In the genomic region with DNA sequence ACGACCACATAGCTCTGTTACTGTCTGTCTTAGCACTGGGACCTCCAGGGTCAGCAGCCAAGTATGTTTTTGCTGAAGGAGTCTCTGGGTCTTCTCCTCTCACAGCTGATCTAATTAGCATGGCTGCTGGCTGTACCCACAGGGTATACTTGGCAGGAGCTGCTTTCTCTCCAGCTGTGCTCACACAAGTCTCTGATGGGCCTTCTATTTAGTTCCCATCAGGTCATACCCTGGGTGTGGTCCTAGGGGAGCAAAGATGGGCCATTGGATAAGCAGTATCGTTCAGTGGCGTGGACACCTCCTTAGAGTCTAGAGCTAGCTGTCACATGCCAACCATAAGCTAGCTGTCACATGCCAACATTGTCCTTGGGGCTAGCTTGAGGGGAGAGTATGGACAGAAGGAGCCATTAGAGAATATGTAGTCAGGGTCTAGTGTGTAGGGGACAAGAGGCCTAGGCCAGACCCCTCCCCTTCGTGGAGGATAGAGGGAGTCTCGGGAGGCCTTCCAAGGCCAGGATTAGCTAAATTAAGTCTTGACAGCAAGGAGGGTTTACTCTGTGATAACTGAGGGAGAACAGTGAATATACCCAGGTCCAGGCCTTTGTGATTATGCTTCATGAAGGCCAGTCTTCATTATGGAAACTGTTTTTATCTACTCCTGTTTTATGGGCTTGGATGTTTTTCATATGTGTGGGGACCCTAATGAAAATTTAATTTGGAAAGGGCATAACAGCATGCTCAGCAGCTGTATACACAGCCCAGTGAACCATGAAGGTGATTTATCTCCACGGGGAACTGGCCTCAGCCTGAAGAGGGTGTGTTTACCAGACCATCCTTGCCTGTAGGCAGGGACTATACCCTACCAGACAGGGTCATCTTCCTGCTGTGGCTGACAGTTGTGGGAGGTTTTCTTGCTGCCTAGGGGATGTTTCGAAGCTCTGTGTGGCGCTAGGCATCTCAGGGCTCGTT, we compare ENCODE assay signal across 10 mouse cellular contexts.
DNase-seq lines count a peak whose midpoint lies in the region; ATAC-seq lines count a peak whose summit lies in the region.
"Had no signal": no experiment of that assay in that cellular context is flagged by ENCODE, and none has a peak within 500 bp of the region (broad histone marks: within the 10 kb centered on the region; RNA-seq: fewer than 3 reads in every experiment).

No protein-coding gene starts in this region.

- H3K27ac ChIP-seq in kidney, embryonic 15.5 days, result peak overlapping the region; percentile 56
- H3K27ac ChIP-seq in brown adipose tissue, adult 24 weeks (replicated peaks; ENCODE audit: low read depth, low read length), result 0 out of 2 replicates have a peak overlapping the region, but pooled peaks have one; percentile 24
- H3K27ac ChIP-seq in hindbrain, embryonic 16.5 days (ENCODE audit: low read depth, low read length), result no peak overlapping the region
- H3K27ac ChIP-seq in neural tube, embryonic 14.5 days (ENCODE audit: low read depth, low read length), result no peak overlapping the region
- H3K27ac ChIP-seq: forebrain, embryonic 12.5 days; hindbrain, embryonic 15.5 days had no signal

- H3K27me3 ChIP-seq in kidney, embryonic 15.5 days, result peaks cover 16% of the 10 kb centered on the region
- no peaks in the 10 kb centered on the region for H3K27me3 ChIP-seq in hindbrain, embryonic 16.5 days (replicated peaks; ENCODE audit: control insufficient read depth, insufficient read depth, low read length)
- no peaks in the 10 kb centered on the region for H3K27me3 ChIP-seq in neural tube, embryonic 14.5 days (ENCODE audit: control insufficient read depth, insufficient read depth, low read length)
- H3K27me3 ChIP-seq: forebrain, embryonic 12.5 days; hindbrain, embryonic 15.5 days; megakaryocyte, embryonic 14.5 days had no signal

- H3K9ac ChIP-seq in kidney, embryonic 15.5 days, result no peak overlapping the region
- H3K9ac ChIP-seq in hindbrain, embryonic 16.5 days (ENCODE audit: low read depth, low read length), result no peak overlapping the region
- no peak overlapping the region for H3K9ac ChIP-seq in neural tube, embryonic 14.5 days (replicated peaks; ENCODE audit: low read depth, low read length)
- H3K9ac ChIP-seq: forebrain, embryonic 12.5 days; hindbrain, embryonic 15.5 days had no signal

- H3K4me3 ChIP-seq in kidney, embryonic 15.5 days (replicated peaks), result no peak overlapping the region
- no peak overlapping the region for H3K4me3 ChIP-seq in brown adipose tissue, adult 24 weeks (ENCODE audit: insufficient read depth, low read depth, low read length)
- no peak overlapping the region for H3K4me3 ChIP-seq in hindbrain, embryonic 16.5 days (ENCODE audit: low read length)
- H3K4me3 ChIP-seq in neural tube, embryonic 14.5 days (ENCODE audit: low read depth, low read length), result no peak overlapping the region
- H3K4me3 ChIP-seq: forebrain, embryonic 12.5 days; hindbrain, embryonic 15.5 days; megakaryocyte, embryonic 14.5 days had no signal

- ATAC-seq in kidney, embryonic 15.5 days (replicated peaks; ENCODE audit: low FRiP score), result peak; percentile 98
- ATAC-seq in hindbrain, embryonic 16.5 days, result peak; percentile 64
- peak; percentile 72; the same call in 1 of the 2 replicates for ATAC-seq in neural tube, embryonic 14.5 days (ENCODE audit: low read depth)

- H3K4me2 ChIP-seq in kidney, embryonic 15.5 days, result no peak overlapping the region
- no peak overlapping the region for H3K4me2 ChIP-seq in hindbrain, embryonic 16.5 days (ENCODE audit: low read length)
- no peak overlapping the region for H3K4me2 ChIP-seq in neural tube, embryonic 14.5 days (ENCODE audit: low read depth, low read length)
- H3K4me2 ChIP-seq: forebrain, embryonic 12.5 days; hindbrain, embryonic 15.5 days had no signal

- WGBS in kidney, embryonic 15.5 days, result 35% methylated on average over 9 of the region's 9 CpGs
- 45% methylated on average over 9 of the region's 9 CpGs for WGBS in hindbrain, embryonic 16.5 days
- WGBS in neural tube, embryonic 14.5 days, result 44% methylated on average over 9 of the region's 9 CpGs

- DNase-seq in kidney, postnatal 25 days, result no peak
- DNase-seq in adrenal gland, postnatal 25 days, result no peak
- DNase-seq in urinary bladder, adult 2 months (ENCODE audit: low spot score), result no peak

- no peaks in the 10 kb centered on the region for H3K9me3 ChIP-seq in kidney, embryonic 15.5 days (replicated peaks)
- H3K9me3 ChIP-seq in hindbrain, embryonic 16.5 days (ENCODE audit: control insufficient read depth, low read length), result no peaks in the 10 kb centered on the region
- H3K9me3 ChIP-seq in neural tube, embryonic 14.5 days (ENCODE audit: control insufficient read depth, low read length), result no peaks in the 10 kb centered on the region
- H3K9me3 ChIP-seq: forebrain, embryonic 12.5 days; hindbrain, embryonic 15.5 days; megakaryocyte, embryonic 14.5 days had no signal

- H3K4me1 ChIP-seq in kidney, embryonic 15.5 days, result peaks cover 18% of the 10 kb centered on the region
- peaks cover 2% of the 10 kb centered on the region; the same call in 1 of the 2 replicates for H3K4me1 ChIP-seq in brown adipose tissue, adult 24 weeks (ENCODE audit: control insufficient read depth, insufficient read depth, insufficient read length, low read length)
- no peaks in the 10 kb centered on the region; the same call in 1 of the 2 replicates for H3K4me1 ChIP-seq in hindbrain, embryonic 16.5 days (ENCODE audit: control insufficient read depth, insufficient read depth, low read depth, low read length)
- no peaks in the 10 kb centered on the region for H3K4me1 ChIP-seq in neural tube, embryonic 14.5 days (ENCODE audit: control insufficient read depth, insufficient read depth, low read length)

- no peaks in the 10 kb centered on the region for H3K36me3 ChIP-seq in kidney, embryonic 15.5 days
- H3K36me3 ChIP-seq in hindbrain, embryonic 16.5 days (ENCODE audit: control insufficient read depth, insufficient read depth, low read length), result no peaks in the 10 kb centered on the region
- no peaks in the 10 kb centered on the region for H3K36me3 ChIP-seq in neural tube, embryonic 14.5 days (ENCODE audit: control insufficient read depth, insufficient read depth, low read length)
- H3K36me3 ChIP-seq: forebrain, embryonic 12.5 days; hindbrain, embryonic 15.5 days had no signal

Comparison
In these comparisons a context has a peak if more than half of its experiments do, and no peak if none do; other contexts are left out.
1. H3K27ac ChIP-seq: peak in kidney, embryonic 15.5 days (single experiment) and brown adipose tissue, adult 24 weeks (single experiment); none in hindbrain, embryonic 16.5 days (single experiment) and neural tube, embryonic 14.5 days (single experiment).
2. Peak in every context shown above with its lines, with median percentiles within 50 percentile points of each other: ATAC-seq.